Mouse (Mus musculus) bone marrow, adult 2 months (tissue): ENCODE data around the gene Ecm2. TPM values are rescaled to one million over a fixed set of nuclear protein-coding genes. Genes with fewer than 3 reads are reported as not detected.

Source experiments
- H3K27ac ChIP-seq: fragments of 200-500 bp; 2 replicates; pipeline ENCODE4 v1.5.1; 2012; ENCODE audit warnings: low read depth, mild to moderate bottlenecking, control low read depth, inconsistent platforms, low read length; ENCODE audit not compliant: control insufficient read depth, poor library complexity, insufficient read depth
- H3K4me1 ChIP-seq: fragments of 200-500 bp; 2 replicates; pipeline ENCODE4 v1.6.1; 2011; ENCODE audit warnings: low read length; ENCODE audit not compliant: control insufficient read depth, insufficient read depth
- H3K4me3 ChIP-seq: fragments of 200-500 bp; replicated peaks from 2 replicates; pipeline ENCODE3; 2011; ENCODE audit warnings: mild to moderate bottlenecking, low read depth, low read length, control low read depth; ENCODE audit not compliant: control insufficient read depth
- CTCF ChIP-seq: fragments of 200-500 bp; IDR thresholded peaks from 2 replicates; pipeline ENCODE4 v1.5.1; 2011; ENCODE audit warnings: low read length, control low read depth; ENCODE audit not compliant: control insufficient read depth, insufficient read depth
- POLR2A ChIP-seq: fragments of 200-500 bp; IDR thresholded peaks from 2 replicates; pipeline ENCODE4 v1.6.1; 2011; ENCODE audit warnings: low read depth, mild to moderate bottlenecking, control low read depth, low read length, borderline replicate concordance; ENCODE audit not compliant: control insufficient read depth
- WGBS: fragments of 180-500 bp; shearing (Covaris S2); methylation state at CpG from one replicate; pipeline ENCODE4 v1.1.7; 2018; 5-methylcytosine and 5-hydroxymethylcytosine counted together
- polyA plus RNA-seq: library from polyadenylated mRNA; stranded (reverse); fragments of >200 nt; gene quantifications from 2 replicates; pipeline ENCODE4 v1.2.4, GENCODE M21; 2011; ENCODE audit warnings: low replicate concordance; ENCODE audit not compliant: missing spikeins, insufficient read depth, insufficient read length

Ecm2 gene
- polyA plus RNA-seq: 0.42 TPM in 1 of 2 replicates, not detected in the other

GRCm38 (mm10) chr13:49504510-49504909 lies at the start of gene Ecm2:
Gene Ecm2 (plus strand): TSS chr13:49504810.
- H3K4me1 ChIP-seq: no peaks in the 10 kb centered on the region
- WGBS: 33% methylated on average over 4 of the region's 4 CpGs
- no peak within 1 kb of the TSS for H3K4me3 ChIP-seq
- H3K27ac ChIP-seq: no peak within 1 kb of the TSS
- no peak for TF ChIP-seq CTCF
- no peak for TF ChIP-seq POLR2A

GRCm38 (mm10) chr13:49460276-49460675 lies 44.3 kb upstream of the Ecm2 start:
- TF ChIP-seq CTCF (no peak), POLR2A (no peak)
- Histone ChIP-seq H3K4me3 (no peak overlapping the region), H3K4me1 (no peaks in the 10 kb centered on the region; the same call in 1 of the 2 replicates), H3K27ac (no peak overlapping the region)
- 61% methylated on average over 4 of the region's 4 CpGs for WGBS

GRCm38 (mm10) chr13:49460692-49461414 lies 43.8 kb upstream of the Ecm2 start:
- no peak for TF ChIP-seq POLR2A
- no peak for TF ChIP-seq CTCF
- 83% methylated on average over 5 of the region's 5 CpGs for WGBS
- no peaks in the 10 kb centered on the region; the same call in 1 of the 2 replicates for H3K4me1 ChIP-seq
- H3K27ac ChIP-seq: no peak overlapping the region
- H3K4me3 ChIP-seq: no peak overlapping the region

GRCm38 (mm10) chr13:49461458-49462132 lies 43.0 kb upstream of the Ecm2 start:
- TF ChIP-seq CTCF: no peak
- no peak for TF ChIP-seq POLR2A
- no peak overlapping the region for H3K27ac ChIP-seq
- no peak overlapping the region for H3K4me3 ChIP-seq
- WGBS: 90% methylated on average over 15 of the region's 15 CpGs
- no peaks in the 10 kb centered on the region; the same call in 1 of the 2 replicates for H3K4me1 ChIP-seq

- no peak overlapping the region for H3K4me3 ChIP-seq
- H3K4me1 ChIP-seq: no peaks in the 10 kb centered on the region; the same call in 1 of the 2 replicates
- no peak for TF ChIP-seq POLR2A
- no peak for TF ChIP-seq CTCF
- WGBS: 94% methylated on average over 2 of the region's 2 CpGs
- no peak overlapping the region for H3K27ac ChIP-seq
Measured at GRCm38 (mm10) chr13:49462921-49463320, 41.7 kb upstream of the Ecm2 start.

- Histone ChIP-seq H3K27ac (no peak overlapping the region), H3K4me3 (no peak overlapping the region), H3K4me1 (no peaks in the 10 kb centered on the region)
- 78% methylated on average over 4 of the region's 4 CpGs for WGBS
- no peak for TF ChIP-seq CTCF
- no peak for TF ChIP-seq POLR2A
Measured at GRCm38 (mm10) chr13:49465875-49466274, 38.7 kb upstream of the Ecm2 start.

- TF ChIP-seq POLR2A: no peak
- TF ChIP-seq CTCF: no peak
- no peaks in the 10 kb centered on the region for H3K4me1 ChIP-seq
- WGBS: 82% methylated on average over 11 of the region's 11 CpGs
- no peak overlapping the region for H3K4me3 ChIP-seq
- no peak overlapping the region for H3K27ac ChIP-seq
Measured at GRCm38 (mm10) chr13:49466393-49467075, 38.1 kb upstream of the Ecm2 start.

GRCm38 (mm10) chr13:49467585-49467984 lies 37.0 kb upstream of the Ecm2 start:
- no peak overlapping the region for H3K27ac ChIP-seq
- H3K4me3 ChIP-seq: no peak overlapping the region
- TF ChIP-seq POLR2A (no peak), CTCF (no peak)
- no peaks in the 10 kb centered on the region for H3K4me1 ChIP-seq
- WGBS: 80% methylated on average over 2 of the region's 2 CpGs
